Mouse (Mus musculus): Measurements from ENCODE around the gene Ano8. TPM values are rescaled to one million over a fixed set of nuclear protein-coding genes. Genes with fewer than 3 reads are reported as not detected.
A peak's percentile ranks its signal among the peaks of the same experiment; 100 is the strongest.
"Not testable (repeated sequence)": the region's sequence is repeated elsewhere in the genome, so short reads cannot be mapped to it uniquely, and the experiment has no call there.

The Ano8 gene
- total RNA-seq (2012; rRNA removed), result 10.6 and 22.3 TPM in 2 replicates

DNA sequence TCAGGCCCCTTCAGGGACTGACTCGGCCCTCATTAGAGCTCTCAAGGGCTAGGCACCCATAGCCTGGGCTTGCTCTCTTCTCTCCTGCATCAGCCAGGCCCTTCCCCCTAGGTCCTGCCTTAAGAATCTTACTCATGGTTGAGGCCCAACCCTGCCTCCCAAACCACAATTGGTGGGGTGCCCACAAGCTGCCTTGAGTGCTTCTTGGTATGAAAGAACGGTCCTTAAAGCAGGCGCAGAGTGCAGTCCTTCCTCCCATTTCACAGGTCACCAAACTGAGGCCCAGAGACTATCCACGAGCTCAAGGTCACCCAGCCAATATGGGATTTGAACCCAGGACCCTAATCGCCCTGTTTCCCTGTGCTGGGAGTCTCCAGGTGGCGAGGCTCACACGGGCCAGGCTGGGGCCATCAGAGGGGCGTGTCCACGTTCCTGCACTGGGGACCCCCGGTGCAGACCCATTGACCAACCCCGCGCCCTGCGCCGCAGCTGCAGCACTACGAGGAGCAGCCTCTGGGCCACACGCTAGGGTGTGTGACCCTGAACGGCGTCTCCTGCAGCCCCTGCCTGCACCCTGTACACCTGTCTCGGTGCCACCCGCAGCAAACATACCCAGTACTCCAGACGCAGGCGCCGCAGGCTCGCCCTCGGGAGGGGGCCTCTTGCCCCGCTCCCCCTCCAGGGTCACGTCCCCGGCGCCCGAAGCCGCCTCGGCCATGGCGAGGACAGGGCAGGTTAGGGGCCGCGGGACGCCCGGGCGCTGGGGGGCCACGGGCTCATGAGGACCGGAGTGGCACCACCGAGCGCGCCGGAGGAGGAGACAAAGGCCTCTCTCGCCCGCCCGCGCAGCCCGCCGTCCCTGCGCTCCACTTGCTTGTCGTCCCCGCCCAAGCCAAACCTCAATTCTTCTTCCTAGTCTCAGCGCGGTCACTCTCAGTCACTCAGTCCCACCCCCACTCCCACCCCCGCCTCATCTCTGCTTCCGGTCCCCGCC, at the start of gene Ano8:
TSS of gene Ano8 (minus strand) at position 822 of the 994 bp plus-strand sequence.
- TF ChIP-seq CHD2 (IDR thresholded peaks at IDR 0.05; ENCODE audit: low read depth, low read length) (no peak), ZNF384 (IDR thresholded peaks at IDR 0.05; ENCODE audit: low read depth, low read length) (no peak), HCFC1 (IDR thresholded peaks at IDR 0.05; ENCODE audit: borderline replicate concordance, insufficient read depth, low read length) (no peak)
- in situ Hi-C loops (cut with MboI; ENCODE audit: low sequenced_read_pairs in 2 of 2, unreplicated experiment in 2 of 2), result no loop called here

DNA sequence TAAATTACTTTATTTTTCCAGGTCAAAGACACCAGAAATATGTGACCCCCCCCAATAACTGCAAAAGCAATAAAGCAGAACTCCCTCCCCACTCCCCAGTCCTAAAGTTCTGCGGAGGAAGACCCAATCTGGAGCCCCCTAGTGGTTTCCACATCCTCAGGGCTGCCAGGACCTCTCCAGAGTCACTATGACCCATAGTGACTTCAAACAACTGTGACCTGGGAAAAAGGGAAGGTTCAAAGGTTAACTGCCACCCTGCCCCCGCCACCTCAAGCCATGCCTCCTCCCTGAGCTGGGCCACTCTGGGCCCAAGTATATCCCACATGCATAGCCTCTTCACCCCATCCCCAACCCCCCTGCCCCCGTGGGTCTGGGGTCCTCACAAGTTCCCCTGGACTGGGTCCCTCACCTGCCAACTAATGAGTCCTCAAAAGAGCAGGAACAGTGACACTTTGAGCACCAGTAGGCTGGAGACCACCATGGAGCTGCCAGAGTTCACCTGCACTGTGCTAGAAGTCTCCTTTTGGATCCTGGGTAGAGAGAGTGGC, 48.6 kb upstream of the Ano8 start:
- TF ChIP-seq ZC3H11A (IDR thresholded peaks at IDR 0.05; ENCODE audit: borderline replicate concordance, low read depth, low read length), result no peak
- TF ChIP-seq CHD2 (IDR thresholded peaks at IDR 0.05; ENCODE audit: low read depth, low read length), result no peak
- TF ChIP-seq ZNF384 (IDR thresholded peaks at IDR 0.05; ENCODE audit: low read depth, low read length), result no peak
- no peak for TF ChIP-seq MAFK (IDR thresholded peaks at IDR 0.05; ENCODE audit: insufficient read depth, low read depth, low read length)
- TF ChIP-seq HCFC1 (IDR thresholded peaks at IDR 0.05; ENCODE audit: borderline replicate concordance, insufficient read depth, low read length), result no peak
- no peak overlapping the region for H3K9ac ChIP-seq (ENCODE audit: insufficient read depth, low read depth, low read length, poor library complexity, severe bottlenecking)
- peaks cover 2 to 24% of the 10 kb centered on the region in 2 experiments; a peak in 3 of 4 replicates for H3K4me1 ChIP-seq (ENCODE audit: control insufficient read depth in 2 of 2, insufficient read depth in 2 of 2, low read length in 2 of 2, poor library complexity in 1 of 2)
- peaks cover 11% of the 10 kb centered on the region; the same call in 1 of the 2 replicates for H3K36me3 ChIP-seq (ENCODE audit: control insufficient read depth, insufficient read depth, low read length, poor library complexity, severe bottlenecking)
- no peak overlapping the region for H3K4me3 ChIP-seq (ENCODE audit: insufficient read depth in 1 of 2, low read depth in 1 of 2, low read length in 2 of 2, poor library complexity in 1 of 2, severe bottlenecking in 1 of 2)
- no peak for DNase-seq (ENCODE audit: low read depth, low spot score)
- in situ Hi-C loops (cut with MboI; ENCODE audit: low sequenced_read_pairs in 2 of 2, unreplicated experiment in 2 of 2), result no loop called here
- H3K9me3 ChIP-seq (ENCODE audit: control insufficient read depth, insufficient read depth, low read depth, low read length), result no peaks in the 10 kb centered on the region
- no peak overlapping the region for H3K27ac ChIP-seq (ENCODE audit: insufficient read depth, low read depth, low read length, poor library complexity, severe bottlenecking)

More for the DNA sequence above, at the start of gene Ano8:
- Histone ChIP-seq H3K9ac (ENCODE audit: insufficient read depth, low read depth, low read length, poor library complexity, severe bottlenecking) (peak within 1 kb of the TSS; percentile 74; the same call in 1 of the 2 replicates), H3K36me3 (ENCODE audit: control insufficient read depth, insufficient read depth, low read length, poor library complexity, severe bottlenecking) (peaks cover 8% of the 10 kb centered on the region), H3K9me3 (ENCODE audit: control insufficient read depth, insufficient read depth, low read depth, low read length) (no peaks in the 10 kb centered on the region), H3K27ac (ENCODE audit: insufficient read depth, low read depth, low read length, poor library complexity, severe bottlenecking) (no peak within 1 kb of the TSS), H3K4me3 (ENCODE audit: insufficient read depth in 1 of 2, low read depth in 1 of 2, low read length in 2 of 2, poor library complexity in 1 of 2, severe bottlenecking in 1 of 2) (peak within 1 kb of the TSS; percentile 75 to 81), H3K4me1 (ENCODE audit: control insufficient read depth in 2 of 2, insufficient read depth in 2 of 2, low read length in 2 of 2, poor library complexity in 1 of 2) (peaks cover 0 to 15% of the 10 kb centered on the region in 2 experiments; a peak in 1 of 4 replicates)
- no peak for DNase-seq (ENCODE audit: low read depth, low spot score)

DNA sequence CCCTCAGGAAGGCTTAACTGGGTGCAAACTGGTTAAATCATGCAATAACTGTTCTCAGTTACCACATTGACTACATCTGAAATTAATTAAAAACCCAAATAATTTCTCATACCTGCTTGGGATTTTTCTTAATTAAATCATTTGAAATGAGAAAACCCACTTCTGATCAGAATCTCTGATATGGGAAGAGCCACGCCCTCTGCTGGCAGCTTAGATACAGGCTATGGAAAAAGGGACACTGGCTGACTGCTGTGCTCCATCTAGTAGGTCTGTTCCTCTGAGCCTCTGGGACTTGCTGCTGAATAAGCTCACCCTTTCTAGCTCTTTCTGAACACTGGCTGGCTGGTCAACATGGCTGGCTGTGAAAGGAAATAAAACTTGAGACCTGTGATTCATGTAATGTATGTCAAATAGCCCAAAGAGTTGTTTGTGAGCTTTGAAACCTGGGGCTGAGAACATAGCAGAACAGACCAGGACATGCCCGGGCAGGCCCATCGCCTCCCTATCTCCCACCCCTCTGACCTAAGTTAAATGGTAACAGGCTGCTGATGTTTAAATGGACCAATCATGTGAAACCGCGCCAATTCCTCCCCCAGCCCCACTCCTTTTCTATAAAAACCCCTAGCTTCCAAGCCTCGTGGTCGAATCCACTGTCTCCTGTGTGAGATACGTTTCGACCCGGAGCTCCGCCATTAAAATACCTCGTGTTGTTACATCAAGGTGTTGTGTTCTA, 45.1 kb upstream of the Ano8 start:
- peak overlapping the region; percentile 3 to 28; a peak in 1 of 4 replicates for H3K4me3 ChIP-seq (ENCODE audit: insufficient read depth in 1 of 2, low read depth in 1 of 2, low read length in 2 of 2, poor library complexity in 1 of 2, severe bottlenecking in 1 of 2)
- peaks cover 7 to 34% of the 10 kb centered on the region in 2 experiments for H3K4me1 ChIP-seq (ENCODE audit: control insufficient read depth in 2 of 2, insufficient read depth in 2 of 2, low read length in 2 of 2, poor library complexity in 1 of 2)
- peaks cover 11% of the 10 kb centered on the region; the same call in 1 of the 2 replicates for H3K36me3 ChIP-seq (ENCODE audit: control insufficient read depth, insufficient read depth, low read length, poor library complexity, severe bottlenecking)
- H3K9me3 ChIP-seq (ENCODE audit: control insufficient read depth, insufficient read depth, low read depth, low read length); in situ Hi-C loops (cut with MboI; ENCODE audit: low sequenced_read_pairs in 2 of 2, unreplicated experiment in 2 of 2); DNase-seq (ENCODE audit: low read depth, low spot score): not testable (repeated sequence)
- peak overlapping the region; percentile 69 for H3K9ac ChIP-seq (ENCODE audit: insufficient read depth, low read depth, low read length, poor library complexity, severe bottlenecking)
- H3K27ac ChIP-seq (ENCODE audit: insufficient read depth, low read depth, low read length, poor library complexity, severe bottlenecking), result peak overlapping the region; percentile 76

DNA sequence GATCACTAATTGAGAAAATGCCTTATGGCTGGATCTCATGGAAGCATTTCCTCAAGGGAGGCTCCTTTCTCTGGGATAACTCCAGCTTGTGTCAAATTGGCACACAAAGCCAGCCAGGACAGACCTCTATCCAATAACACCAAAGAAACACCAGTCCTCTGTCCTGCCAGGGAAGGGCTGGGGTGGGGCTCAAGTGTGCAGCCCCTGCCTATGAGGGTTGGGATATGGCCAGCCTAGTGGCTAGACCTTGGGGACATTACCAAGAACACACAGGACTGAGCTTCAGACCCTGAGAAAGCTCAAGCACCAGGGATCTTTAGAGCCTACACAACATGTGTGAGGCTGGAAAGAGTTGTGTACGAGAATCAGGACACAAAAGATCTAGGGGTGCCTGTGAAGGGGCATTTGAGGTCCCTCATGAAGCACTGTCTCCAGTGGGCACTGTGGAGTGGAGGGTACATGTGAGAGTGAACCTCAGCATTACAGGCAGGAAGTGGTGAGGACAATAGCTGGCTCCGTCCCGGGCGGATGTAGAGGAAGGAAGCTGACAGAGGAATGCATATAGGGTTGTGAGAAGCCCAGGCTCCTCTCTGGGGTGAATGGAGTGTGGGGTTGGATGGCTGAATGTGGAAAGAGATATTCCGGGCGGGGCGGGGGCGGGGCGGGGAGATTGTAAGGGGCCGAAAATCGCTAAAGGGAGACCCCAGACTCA, 42.8 kb upstream of the Ano8 start:
- peak overlapping the region; percentile 63; the same call in 1 of the 2 replicates for H3K27ac ChIP-seq (ENCODE audit: insufficient read depth, low read depth, low read length, poor library complexity, severe bottlenecking)
- peaks cover 7 to 20% of the 10 kb centered on the region in 2 experiments for H3K4me1 ChIP-seq (ENCODE audit: control insufficient read depth in 2 of 2, insufficient read depth in 2 of 2, low read length in 2 of 2, poor library complexity in 1 of 2)
- no peak for TF ChIP-seq ZNF384 (IDR thresholded peaks at IDR 0.05; ENCODE audit: low read depth, low read length)
- TF ChIP-seq MAFK (IDR thresholded peaks at IDR 0.05; ENCODE audit: insufficient read depth, low read depth, low read length), result no peak
- TF ChIP-seq ZC3H11A (IDR thresholded peaks at IDR 0.05; ENCODE audit: borderline replicate concordance, low read depth, low read length), result no peak
- TF ChIP-seq CHD2 (IDR thresholded peaks at IDR 0.05; ENCODE audit: low read depth, low read length), result no peak
- no peaks in the 10 kb centered on the region for H3K36me3 ChIP-seq (ENCODE audit: control insufficient read depth, insufficient read depth, low read length, poor library complexity, severe bottlenecking)
- H3K9me3 ChIP-seq (ENCODE audit: control insufficient read depth, insufficient read depth, low read depth, low read length), result no peaks in the 10 kb centered on the region
- no peak overlapping the region for H3K4me3 ChIP-seq (ENCODE audit: insufficient read depth in 1 of 2, low read depth in 1 of 2, low read length in 2 of 2, poor library complexity in 1 of 2, severe bottlenecking in 1 of 2)
- no peak overlapping the region; the same call in 1 of the 2 replicates for H3K9ac ChIP-seq (ENCODE audit: insufficient read depth, low read depth, low read length, poor library complexity, severe bottlenecking)
- DNase-seq (ENCODE audit: low read depth, low spot score), result no peak
- in situ Hi-C loops (cut with MboI; ENCODE audit: low sequenced_read_pairs in 2 of 2, unreplicated experiment in 2 of 2), result no loop called here
